Mouse (Mus musculus): ENCODE data around the gene Gja4. TPM values are rescaled to one million over a fixed set of nuclear protein-coding genes. Genes with fewer than 3 reads are reported as not detected.

Gene Gja4
- total and polyA plus RNA-seq, 3 experiments, result not detected

- TF ChIP-seq NRF1 (IDR thresholded peaks at IDR 0.05; ENCODE audit: insufficient read depth, low read depth, low read length, poor library complexity, severe bottlenecking) (no peak), TAL1 (IDR thresholded peaks at IDR 0.05; ENCODE audit: low read length) (no peak), MXI1 (IDR thresholded peaks at IDR 0.05; ENCODE audit: low read depth, low read length) (no peak)
Observed at GRCm38 (mm10) chr4:127319613-127320012, 5.8 kb upstream of the Gja4 start (continued).

GRCm38 (mm10) chr4:127317143-127317542 is 3.3 kb upstream of the Gja4 start:
- Histone ChIP-seq H3K4me3 (ENCODE audit: control insufficient read depth in 1 of 2, insufficient read depth in 1 of 2, low read depth in 2 of 2, low read length in 2 of 2) (no peak overlapping the region), H3K36me3 (ENCODE audit: control insufficient read depth in 1 of 2, insufficient read depth in 2 of 2, low read length in 2 of 2) (no peaks in the 10 kb centered on the region), H3K9me3 (replicated peaks; ENCODE audit: insufficient read depth, low read length) (no peaks in the 10 kb centered on the region), H3K9ac (ENCODE audit: control insufficient read depth, low read depth, low read length, poor library complexity, severe bottlenecking) (no peak overlapping the region), H3K79me2 (ENCODE audit: control insufficient read depth, insufficient read depth, low read length, poor library complexity) (no peaks in the 10 kb centered on the region), H3K27ac (ENCODE audit: control insufficient read depth, low read depth, low read length) (no peak overlapping the region), H3K4me1 (ENCODE audit: control insufficient read depth in 1 of 2, insufficient read depth in 2 of 2, low read length in 2 of 2) (no peaks in the 10 kb centered on the region), H3K27me3 (ENCODE audit: control insufficient read depth in 1 of 2, insufficient read depth in 2 of 2, low read length in 2 of 2) (no peaks in the 10 kb centered on the region)
- TF ChIP-seq ZMIZ1 (IDR thresholded peaks at IDR 0.05; ENCODE audit: low read depth, low read length) (no peak), CTCF (IDR thresholded peaks at IDR 0.05 in 2 of 3, conservative IDR thresholded peaks at IDR 0.05 in 1 of 3; ENCODE audit: control insufficient read depth in 1 of 3, insufficient read depth in 1 of 3, low read depth in 2 of 3, low read length in 3 of 3, poor library complexity in 1 of 3, severe bottlenecking in 1 of 3) (no peak), MAZ (IDR thresholded peaks at IDR 0.05; ENCODE audit: low read depth, low read length) (no peak), POLR2A (IDR thresholded peaks at IDR 0.05; ENCODE audit: control insufficient read depth in 1 of 2, insufficient read depth in 1 of 2, low read depth in 1 of 2, low read length in 2 of 2, poor library complexity in 1 of 2) (no peak), MXI1 (IDR thresholded peaks at IDR 0.05; ENCODE audit: low read depth, low read length) (no peak), NELFE (IDR thresholded peaks at IDR 0.05; ENCODE audit: low read depth, low read length) (no peak), USF1 (IDR thresholded peaks at IDR 0.05; ENCODE audit: low read depth, low read length) (no peak), MAFK (IDR thresholded peaks at IDR 0.05; ENCODE audit: borderline replicate concordance, low read depth, low read length) (no peak), UBTF (IDR thresholded peaks at IDR 0.05; ENCODE audit: borderline replicate concordance, insufficient read depth, low read depth, low read length) (no peak), USF2 (IDR thresholded peaks at IDR 0.05; ENCODE audit: borderline replicate concordance in 1 of 2, insufficient read depth in 1 of 2, low read depth in 1 of 2, low read length in 2 of 2) (no peak), RAD21 (IDR thresholded peaks at IDR 0.05; ENCODE audit: low read depth, low read length) (no peak), POLR2AphosphoS5 (IDR thresholded peaks at IDR 0.05; ENCODE audit: borderline replicate concordance, low read depth, low read length) (no peak), MAX (IDR thresholded peaks at IDR 0.05; ENCODE audit: low read length) (no peak), KAT2A (conservative IDR thresholded peaks at IDR 0.05; ENCODE audit: low read depth, low read length) (no peak), JUND (IDR thresholded peaks at IDR 0.05; ENCODE audit: low read depth, low read length) (no peak), TCF12 (IDR thresholded peaks at IDR 0.05; ENCODE audit: low read depth, low read length) (no peak), NRF1 (IDR thresholded peaks at IDR 0.05; ENCODE audit: insufficient read depth, low read depth, low read length, poor library complexity, severe bottlenecking) (no peak), MYB (IDR thresholded peaks at IDR 0.05; ENCODE audit: low read depth, low read length) (no peak), ZNF384 (IDR thresholded peaks at IDR 0.05; ENCODE audit: low read depth, low read length) (no peak), TAL1 (IDR thresholded peaks at IDR 0.05; ENCODE audit: low read length) (no peak)
- no peak for DNase-seq (ENCODE audit: low read depth, low spot score)

Data from MEL (cell line).